Mouse (Mus musculus) retina, adult 2 months (tissue): ENCODE results near the gene Jmjd6.
A peak's percentile ranks its signal among the peaks of the same experiment; 100 is the strongest.
"Not testable (repeated sequence)": the region's sequence is repeated elsewhere in the genome, so short reads cannot be mapped to it uniquely, and the experiment has no call there.

ENCODE experiments used
- DNase-seq: peaks from one replicate; pipeline ENCODE4 v3.0.0-alpha.2; 2012; ENCODE audit warnings: low read depth, low spot score

The Jmjd6 gene

GRCm38 (mm10) chr11:116823885-116824284 is 19.4 kb downstream of the Jmjd6 start:
- DNase-seq: not testable (repeated sequence)

GRCm38 (mm10) chr11:116823255-116823654 is 20.0 kb downstream of the Jmjd6 start:
- no peak for DNase-seq

GRCm38 (mm10) chr11:116822626-116823025 is 20.6 kb downstream of the Jmjd6 start:
- no peak for DNase-seq

- DNase-seq: no peak
Observed at GRCm38 (mm10) chr11:116822215-116822614, 21.0 kb downstream of the Jmjd6 start.

- DNase-seq: no peak
Observed at GRCm38 (mm10) chr11:116821057-116821940, 21.9 kb downstream of the Jmjd6 start.

- no peak for DNase-seq
Observed at GRCm38 (mm10) chr11:116819932-116820593, 23.2 kb downstream of the Jmjd6 start.

- no peak for DNase-seq
Observed at GRCm38 (mm10) chr11:116818722-116819121, 24.5 kb downstream of the Jmjd6 start.

GRCm38 (mm10) chr11:116817567-116817966 is 25.7 kb downstream of the Jmjd6 start:
- no peak for DNase-seq

GRCm38 (mm10) chr11:116816769-116817168 is 26.5 kb downstream of the Jmjd6 start:
- DNase-seq: no peak

GRCm38 (mm10) chr11:116814884-116815415 is 28.3 kb downstream of the Jmjd6 start:
- no peak for DNase-seq

- DNase-seq: no peak
Observed at GRCm38 (mm10) chr11:116814076-116814883, 29.0 kb downstream of the Jmjd6 start.

GRCm38 (mm10) chr11:116813610-116814009 is 29.6 kb downstream of the Jmjd6 start:
- no peak for DNase-seq

GRCm38 (mm10) chr11:116812793-116813529 is 30.3 kb downstream of the Jmjd6 start:
- DNase-seq: peak; percentile 81

- DNase-seq: peak; percentile 80
Observed at GRCm38 (mm10) chr11:116810983-116811901, 32.0 kb downstream of the Jmjd6 start.

GRCm38 (mm10) chr11:116810528-116810927 is 32.7 kb downstream of the Jmjd6 start:
- no peak for DNase-seq

- no peak for DNase-seq
Observed at GRCm38 (mm10) chr11:116809520-116809919, 33.7 kb downstream of the Jmjd6 start.

- DNase-seq: no peak
Observed at GRCm38 (mm10) chr11:116808811-116809395, 34.3 kb downstream of the Jmjd6 start.

GRCm38 (mm10) chr11:116807938-116808606 is 35.2 kb downstream of the Jmjd6 start:
- no peak for DNase-seq

GRCm38 (mm10) chr11:116807526-116807925 is 35.7 kb downstream of the Jmjd6 start:
- DNase-seq: no peak
